Mouse (Mus musculus) CH12.LX (cell line): Measurements from ENCODE around the gene Galnt17.

Source experiments
- BHLHE40 ChIP-seq: IDR thresholded peaks from 2 replicates; pipeline ENCODE4 v1.6.1; 2011; ENCODE audit warnings: mild to moderate bottlenecking, low read depth, low read length, improper control_type of control experiment
- CTCF ChIP-seq, 2 experiments: IDR thresholded peaks in 1 of 2; conservative IDR thresholded peaks in 1 of 2; 2 replicates each; pipeline ENCODE4 v1.5.1; 2011 to 2012; ENCODE audit warnings: low read depth in 2 of 2, low read length in 2 of 2, improper control_type of control experiment in 1 of 2, inconsistent platforms in 1 of 2, mild to moderate bottlenecking in 1 of 2, moderate library complexity in 1 of 2
- E2F4 ChIP-seq: IDR thresholded peaks from 2 replicates; pipeline ENCODE4 v1.6.1; 2011; ENCODE audit warnings: low read depth, low read length, improper control_type of control experiment; ENCODE audit not compliant: insufficient replicate concordance
- EP300 ChIP-seq: IDR thresholded peaks from 2 replicates; pipeline ENCODE4 v1.6.1; 2011; ENCODE audit warnings: low read length, improper control_type of control experiment
- KAT2A ChIP-seq: IDR thresholded peaks from 2 replicates; pipeline ENCODE4 v1.6.1; 2012; ENCODE audit warnings: low read length, improper control_type of control experiment, inconsistent platforms; ENCODE audit not compliant: insufficient replicate concordance
- MAX ChIP-seq: IDR thresholded peaks from 2 replicates; pipeline ENCODE4 v1.6.1; 2011; ENCODE audit warnings: low read length, improper control_type of control experiment
- MXI1 ChIP-seq: IDR thresholded peaks from 2 replicates; pipeline ENCODE4 v1.6.1; 2011; ENCODE audit warnings: mild to moderate bottlenecking, low read depth, low read length, improper control_type of control experiment
- NELFE ChIP-seq: IDR thresholded peaks from 2 replicates; pipeline ENCODE4 v1.6.1; 2011; ENCODE audit warnings: low read depth, low read length, improper control_type of control experiment
- PAX5 ChIP-seq: IDR thresholded peaks from 2 replicates; pipeline ENCODE4 v1.6.1; 2012; ENCODE audit warnings: low read length, inconsistent platforms, mixed read lengths
- POLR2A ChIP-seq: IDR thresholded peaks from 2 replicates; pipeline ENCODE4 v1.6.1; 2011; ENCODE audit warnings: low read depth, mild to moderate bottlenecking, improper control_type of control experiment, low read length
- POLR2AphosphoS2 ChIP-seq: IDR thresholded peaks from 2 replicates; pipeline ENCODE4 v1.6.1; 2011; ENCODE audit warnings: low read depth, low read length, improper control_type of control experiment
- TBP ChIP-seq: conservative IDR thresholded peaks from 2 replicates; pipeline ENCODE4 v1.6.1; 2011; ENCODE audit warnings: low read depth, low read length, improper control_type of control experiment
- USF1 ChIP-seq: IDR thresholded peaks from 2 replicates; pipeline ENCODE4 v1.6.1; 2014; ENCODE audit warnings: low read depth, mild to moderate bottlenecking, inconsistent platforms, low read length, improper control_type of control experiment
- ZMIZ1 ChIP-seq: IDR thresholded peaks from 2 replicates; pipeline ENCODE4 v1.6.1; 2012; ENCODE audit warnings: low read depth, mild to moderate bottlenecking, inconsistent platforms, low read length, improper control_type of control experiment

DNA sequence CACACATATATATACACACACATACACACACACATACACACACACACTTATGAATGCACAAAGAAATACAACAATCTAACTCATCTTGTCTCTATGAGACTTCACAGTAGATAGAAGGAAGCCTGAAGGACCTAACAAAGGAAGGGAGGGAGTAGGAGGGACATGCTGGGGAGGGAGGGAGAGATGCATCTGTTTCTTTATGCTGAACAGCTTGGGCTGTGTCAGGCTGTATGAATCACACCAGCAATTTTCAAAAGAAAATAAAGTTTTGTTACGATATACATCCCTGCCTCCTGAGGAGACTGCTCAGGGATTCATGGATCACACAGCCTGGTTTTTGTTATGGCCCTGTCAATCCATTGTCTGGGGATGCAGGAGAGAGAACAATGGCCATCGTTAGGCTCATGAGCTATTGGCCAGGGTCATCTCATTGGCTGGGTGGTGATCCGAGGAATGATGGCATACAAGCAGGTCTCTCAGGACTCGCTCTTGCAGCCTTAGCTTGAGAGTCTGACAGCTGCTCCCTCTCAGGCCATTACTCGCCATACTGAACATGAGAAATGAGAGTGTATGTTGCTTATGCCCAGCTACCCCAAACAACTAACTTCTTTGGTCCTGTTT, 194.3 kb downstream of the Galnt17 start:
- no peak for TF ChIP-seq POLR2AphosphoS2
- TF ChIP-seq CTCF (conservative IDR thresholded peaks at IDR 0.05 in 1 of 2, IDR thresholded peaks at IDR 0.05 in 1 of 2; ENCODE audit: low read depth in 2 of 2, low read length in 2 of 2), result no peak
- no peak for TF ChIP-seq POLR2A
- no peak for TF ChIP-seq MXI1
- no peak for TF ChIP-seq KAT2A
- TF ChIP-seq EP300, result no peak
- TF ChIP-seq ZMIZ1, result no peak
- no peak for TF ChIP-seq E2F4
- no peak for TF ChIP-seq USF1
- no peak for TF ChIP-seq PAX5
- no peak for TF ChIP-seq MAX
- no peak for TF ChIP-seq BHLHE40
- TF ChIP-seq NELFE, result no peak
- no peak for TF ChIP-seq TBP
